Comparison of ENCODE assay signal across 9 mouse cellular contexts in the genomic region with DNA sequence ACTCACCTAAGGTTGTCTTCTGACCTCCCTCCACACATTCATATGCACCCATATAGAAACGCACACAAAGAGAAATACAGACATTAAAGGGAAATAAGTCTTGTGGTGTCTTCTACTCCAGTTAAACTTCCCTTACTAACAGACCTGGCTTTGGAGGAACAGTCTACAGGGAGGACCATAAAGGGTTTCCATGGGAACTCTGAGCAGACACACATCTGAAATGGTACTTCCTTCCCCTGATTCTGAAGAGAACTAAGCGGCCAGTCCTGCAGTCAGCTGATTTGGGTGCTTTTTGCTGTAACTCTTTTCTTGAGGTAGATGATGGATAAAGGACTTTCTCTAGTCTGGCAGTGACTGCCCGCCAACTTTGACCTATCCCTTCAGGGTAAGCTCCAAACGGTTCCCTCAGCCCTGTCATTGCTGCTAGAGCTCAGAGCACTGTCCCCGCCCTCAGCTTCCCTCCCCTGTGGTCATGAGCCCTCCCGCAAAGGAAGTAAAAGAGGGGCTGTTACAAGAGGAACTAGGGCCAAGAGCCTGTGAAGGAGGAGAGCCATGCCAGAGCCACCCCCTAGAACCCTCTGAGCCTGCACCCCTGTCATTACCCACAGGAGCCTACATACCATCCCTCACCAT. TPM values are rescaled to one million over a fixed set of nuclear protein-coding genes. Genes with fewer than 3 reads are reported as not detected.
A peak's percentile ranks its signal among the peaks of the same experiment; 100 is the strongest.
DNase-seq lines count a peak whose midpoint lies in the region; ATAC-seq and TF ChIP-seq lines count a peak whose summit lies in the region.
"Had no signal": no experiment of that assay in that cellular context is flagged by ENCODE, and none has a peak within 500 bp of the region (broad histone marks: within the 10 kb centered on the region; RNA-seq: fewer than 3 reads in every experiment).

A gene (plus strand): TSS at position 485 of the 633 bp plus-strand sequence.

- no peak within 1 kb of the TSS; the same call in 1 of the 2 replicates for H3K4me2 ChIP-seq in liver, embryonic 16.5 days (ENCODE audit: low read depth, low read length)
- H3K4me2 ChIP-seq: hindbrain, embryonic 15.5 days had no signal

- H3K9me3 ChIP-seq in liver, embryonic 16.5 days (replicated peaks; ENCODE audit: control insufficient read depth, low read length): no peaks in the 10 kb centered on the region
- H3K9me3 ChIP-seq: hindbrain, embryonic 15.5 days had no signal

- no peak for TF ChIP-seq POLR2A in kidney, adult 2 months (IDR thresholded peaks at IDR 0.05; ENCODE audit: low read depth, low read length)
- TF ChIP-seq POLR2A in bone marrow, adult 2 months (IDR thresholded peaks at IDR 0.05; ENCODE audit: borderline replicate concordance, control insufficient read depth, low read depth, low read length): no peak

- 33% methylated on average over 6 of the region's 6 CpGs for WGBS in kidney, adult 2 months
- under 1% methylated on average over 6 of the region's 6 CpGs for WGBS in bone marrow, adult 2 months
- 12% methylated on average over 6 of the region's 6 CpGs for WGBS in liver, embryonic 16.5 days (ENCODE audit: insufficient replicate concordance)

- ATAC-seq in liver, embryonic 16.5 days (ENCODE audit: low read depth): peak; percentile 45

- no peaks in the 10 kb centered on the region for H3K27me3 ChIP-seq in kidney, adult 2 months (replicated peaks; ENCODE audit: control insufficient read depth, insufficient read depth, low read length)
- no peaks in the 10 kb centered on the region for H3K27me3 ChIP-seq in liver, embryonic 16.5 days (ENCODE audit: control insufficient read depth, insufficient read depth, low read depth, low read length)
- H3K27me3 ChIP-seq: hindbrain, embryonic 15.5 days had no signal

- no peak for TF ChIP-seq CTCF in kidney, adult 2 months (conservative IDR thresholded peaks at IDR 0.05; ENCODE audit: insufficient read depth, insufficient read length, low read depth, low read length)
- TF ChIP-seq CTCF in bone marrow, adult 2 months (IDR thresholded peaks at IDR 0.05; ENCODE audit: control insufficient read depth, insufficient read depth, low read length): no peak

- H3K4me3 ChIP-seq in kidney, adult 2 months (ENCODE audit: insufficient read depth, low read depth, low read length): no peak within 1 kb of the TSS
- H3K4me3 ChIP-seq in bone marrow, adult 2 months (replicated peaks; ENCODE audit: control insufficient read depth, low read depth, low read length): peak within 1 kb of the TSS; percentile 72
- H3K4me3 ChIP-seq in liver, embryonic 16.5 days (ENCODE audit: low read depth, low read length): peak within 1 kb of the TSS; percentile 36
- H3K4me3 ChIP-seq: hindbrain, embryonic 15.5 days had no signal

- no peak within 1 kb of the TSS for H3K9ac ChIP-seq in liver, embryonic 16.5 days (ENCODE audit: low read depth, low read length)
- H3K9ac ChIP-seq: hindbrain, embryonic 15.5 days had no signal

- H3K4me1 ChIP-seq in kidney, adult 2 months (ENCODE audit: control insufficient read depth, insufficient read depth, low read length): 0 out of 2 replicates have a peak, but pooled peaks cover 2% of the 10 kb centered on the region
- H3K4me1 ChIP-seq in bone marrow, adult 2 months (ENCODE audit: control insufficient read depth, insufficient read depth, low read length): no peaks in the 10 kb centered on the region; the same call in none of the 2 replicates
- H3K4me1 ChIP-seq in liver, embryonic 16.5 days (ENCODE audit: control insufficient read depth, low read depth, low read length): no peaks in the 10 kb centered on the region
- H3K4me1 ChIP-seq: hindbrain, embryonic 15.5 days had no signal

- DNase-seq in kidney, adult 2 months: peak; percentile 29
- no peak for DNase-seq in kidney, adult 11 months
- peak; percentile 59 to 62 for DNase-seq in spleen, adult 18-20 months
- DNase-seq in adipocyte (ENCODE audit: low spot score): no peak
- no peak for DNase-seq in frontal cortex, adult 2 months (ENCODE audit: extremely low spot score in 1 of 2, low spot score in 1 of 2)
- DNase-seq in yolk sac, embryonic 10.5 days (ENCODE audit: low spot score): no peak

- H3K27ac ChIP-seq in kidney, adult 2 months (ENCODE audit: insufficient read depth, low read depth, low read length): no peak within 1 kb of the TSS; the same call in 1 of the 2 replicates
- H3K27ac ChIP-seq in bone marrow, adult 2 months (ENCODE audit: control insufficient read depth, insufficient read depth, low read depth, low read length, poor library complexity): peak within 1 kb of the TSS; percentile 71
- no peak within 1 kb of the TSS for H3K27ac ChIP-seq in liver, embryonic 16.5 days (ENCODE audit: low read length)
- H3K27ac ChIP-seq: hindbrain, embryonic 15.5 days had no signal

- H3K36me3 ChIP-seq in kidney, adult 2 months (ENCODE audit: control insufficient read depth, insufficient read depth, low read length): no peaks in the 10 kb centered on the region
- no peaks in the 10 kb centered on the region for H3K36me3 ChIP-seq in liver, embryonic 16.5 days (ENCODE audit: control insufficient read depth, insufficient read depth)

RNA-seq across cellular contexts. Expression of the gene that starts here (rescaled TPM):
- polyA plus RNA-seq in kidney, adult 2 months (2012; rRNA removed): 1.5 and 2.7 TPM in 2 replicates
- 34.6 and 68.8 TPM in 2 replicates for polyA plus RNA-seq in bone marrow, adult 2 months (2011; ENCODE audit: insufficient read depth, insufficient read length, low replicate concordance, missing spikeins)
- polyA plus RNA-seq in liver, embryonic 16.5 days (2015; fragmentation: Nextera tagmentation; extraction: Ambion mirVana): 11.2 and 12.7 TPM in 2 replicates
- 2.0 and 2.6 TPM in 2 replicates for polyA plus RNA-seq in frontal cortex, adult 2 months (2012; rRNA removed)

Comparison
In these comparisons a context has a peak if more than half of its experiments do, and no peak if none do; other contexts are left out.
1. DNase-seq: peak in kidney, adult 2 months (single experiment) and spleen, adult 18-20 months (2 of 2); none in kidney, adult 11 months (single experiment), adipocyte (single experiment), frontal cortex, adult 2 months (0 of 2) and yolk sac, embryonic 10.5 days (single experiment).